Mouse (Mus musculus): ENCODE data around the gene Cacna2d3. TPM values are rescaled to one million over a fixed set of nuclear protein-coding genes. Genes with fewer than 3 reads are reported as not detected.

Cacna2d3 gene
- polyA plus RNA-seq, 1 experiment from 2014 or later: 38.5 TPM

GRCm38 (mm10) chr14:29080630-29081029, 641.0 kb downstream of the Cacna2d3 start:
- no peak for ATAC-seq (ENCODE audit: low FRiP score, low TSS enrichment)
- H3K9me3 ChIP-seq (ENCODE audit: control insufficient read depth, low read length): no peaks in the 10 kb centered on the region
- WGBS: 85% methylated on average over 4 of the region's 4 CpGs
- H3K27ac ChIP-seq (replicated peaks; ENCODE audit: low read depth, low read length): no peak overlapping the region
- H3K36me3 ChIP-seq (ENCODE audit: control insufficient read depth, insufficient read depth, low read length): no peaks in the 10 kb centered on the region
- no peak overlapping the region for H3K4me2 ChIP-seq (ENCODE audit: low read length)
- no peak overlapping the region for H3K9ac ChIP-seq (replicated peaks; ENCODE audit: low read length)
- no peak for DNase-seq
- no peak overlapping the region for H3K4me3 ChIP-seq (replicated peaks; ENCODE audit: low read depth, low read length)
- no peaks in the 10 kb centered on the region for H3K27me3 ChIP-seq (ENCODE audit: control insufficient read depth, insufficient read depth, low read length)
- no peaks in the 10 kb centered on the region for H3K4me1 ChIP-seq (ENCODE audit: control insufficient read depth, insufficient read depth, low read length)

- H3K36me3 ChIP-seq (ENCODE audit: control insufficient read depth, insufficient read depth, low read length): no peaks in the 10 kb centered on the region
- H3K9me3 ChIP-seq (ENCODE audit: control insufficient read depth, low read length): no peaks in the 10 kb centered on the region
- no peaks in the 10 kb centered on the region for H3K4me1 ChIP-seq (ENCODE audit: control insufficient read depth, insufficient read depth, low read length)
- ATAC-seq (ENCODE audit: low FRiP score, low TSS enrichment) (no peak), DNase-seq (no peak)
- 84% methylated on average over 4 of the region's 4 CpGs for WGBS
- H3K4me3 ChIP-seq (replicated peaks; ENCODE audit: low read depth, low read length): no peak overlapping the region
- no peaks in the 10 kb centered on the region for H3K27me3 ChIP-seq (ENCODE audit: control insufficient read depth, insufficient read depth, low read length)
- H3K27ac ChIP-seq (replicated peaks; ENCODE audit: low read depth, low read length): no peak overlapping the region
- no peak overlapping the region for H3K9ac ChIP-seq (replicated peaks; ENCODE audit: low read length)
- H3K4me2 ChIP-seq (ENCODE audit: low read length): no peak overlapping the region
Observed at GRCm38 (mm10) chr14:29080228-29080627, 641.4 kb downstream of the Cacna2d3 start.

- WGBS: 71% methylated on average over 3 of the region's 3 CpGs
- no peaks in the 10 kb centered on the region for H3K9me3 ChIP-seq (ENCODE audit: control insufficient read depth, low read length)
- no peak for ATAC-seq (ENCODE audit: low FRiP score, low TSS enrichment)
Observed at GRCm38 (mm10) chr14:29077418-29077817, 644.2 kb downstream of the Cacna2d3 start.

GRCm38 (mm10) chr14:29073747-29074146, 647.9 kb downstream of the Cacna2d3 start:
- no peaks in the 10 kb centered on the region for H3K27me3 ChIP-seq (ENCODE audit: control insufficient read depth, insufficient read depth, low read length)
- WGBS: 79% methylated on average over 4 of the region's 4 CpGs
- no peaks in the 10 kb centered on the region for H3K36me3 ChIP-seq (ENCODE audit: control insufficient read depth, insufficient read depth, low read length)
- no peaks in the 10 kb centered on the region for H3K4me1 ChIP-seq (ENCODE audit: control insufficient read depth, insufficient read depth, low read length)
- no peak overlapping the region for H3K4me3 ChIP-seq (replicated peaks; ENCODE audit: low read depth, low read length)
- ATAC-seq (ENCODE audit: low FRiP score, low TSS enrichment) (no peak), DNase-seq (peak; percentile 56)
- H3K9ac ChIP-seq (replicated peaks; ENCODE audit: low read length): no peak overlapping the region
- H3K27ac ChIP-seq (replicated peaks; ENCODE audit: low read depth, low read length): no peak overlapping the region
- H3K4me2 ChIP-seq (ENCODE audit: low read length): no peak overlapping the region
- H3K9me3 ChIP-seq (ENCODE audit: control insufficient read depth, low read length): no peaks in the 10 kb centered on the region

More at GRCm38 (mm10) chr14:29077418-29077817, 644.2 kb downstream of the Cacna2d3 start:
- H3K4me3 ChIP-seq (replicated peaks; ENCODE audit: low read depth, low read length): no peak overlapping the region
- H3K27me3 ChIP-seq (ENCODE audit: control insufficient read depth, insufficient read depth, low read length): no peaks in the 10 kb centered on the region
- no peaks in the 10 kb centered on the region for H3K4me1 ChIP-seq (ENCODE audit: control insufficient read depth, insufficient read depth, low read length)
- no peaks in the 10 kb centered on the region for H3K36me3 ChIP-seq (ENCODE audit: control insufficient read depth, insufficient read depth, low read length)
- no peak overlapping the region for H3K4me2 ChIP-seq (ENCODE audit: low read length)
- no peak overlapping the region for H3K27ac ChIP-seq (replicated peaks; ENCODE audit: low read depth, low read length)
- H3K9ac ChIP-seq (replicated peaks; ENCODE audit: low read length): no peak overlapping the region
- no peak for DNase-seq

- no peak overlapping the region for H3K27ac ChIP-seq (replicated peaks; ENCODE audit: low read depth, low read length)
- no peaks in the 10 kb centered on the region for H3K9me3 ChIP-seq (ENCODE audit: control insufficient read depth, low read length)
- no peak overlapping the region for H3K4me2 ChIP-seq (ENCODE audit: low read length)
- no peak overlapping the region for H3K4me3 ChIP-seq (replicated peaks; ENCODE audit: low read depth, low read length)
- H3K4me1 ChIP-seq (ENCODE audit: control insufficient read depth, insufficient read depth, low read length): no peaks in the 10 kb centered on the region
- H3K36me3 ChIP-seq (ENCODE audit: control insufficient read depth, insufficient read depth, low read length): no peaks in the 10 kb centered on the region
- H3K9ac ChIP-seq (replicated peaks; ENCODE audit: low read length): no peak overlapping the region
- ATAC-seq (ENCODE audit: low FRiP score, low TSS enrichment) (no peak), DNase-seq (no peak)
- 95% methylated on average over 2 of the region's 2 CpGs for WGBS
- no peaks in the 10 kb centered on the region for H3K27me3 ChIP-seq (ENCODE audit: control insufficient read depth, insufficient read depth, low read length)
Observed at GRCm38 (mm10) chr14:29062676-29063075, 659.0 kb downstream of the Cacna2d3 start.

GRCm38 (mm10) chr14:29061491-29061890, 660.2 kb downstream of the Cacna2d3 start:
- no peak overlapping the region for H3K4me2 ChIP-seq (ENCODE audit: low read length)
- no peaks in the 10 kb centered on the region for H3K4me1 ChIP-seq (ENCODE audit: control insufficient read depth, insufficient read depth, low read length)
- no peak overlapping the region for H3K4me3 ChIP-seq (replicated peaks; ENCODE audit: low read depth, low read length)
- ATAC-seq (ENCODE audit: low FRiP score, low TSS enrichment) (no peak), DNase-seq (no peak)
- H3K36me3 ChIP-seq (ENCODE audit: control insufficient read depth, insufficient read depth, low read length): no peaks in the 10 kb centered on the region
- H3K9ac ChIP-seq (replicated peaks; ENCODE audit: low read length): no peak overlapping the region
- 90% methylated on average over 1 of the region's 1 CpGs for WGBS
- no peaks in the 10 kb centered on the region for H3K27me3 ChIP-seq (ENCODE audit: control insufficient read depth, insufficient read depth, low read length)
- no peaks in the 10 kb centered on the region for H3K9me3 ChIP-seq (ENCODE audit: control insufficient read depth, low read length)
- H3K27ac ChIP-seq (replicated peaks; ENCODE audit: low read depth, low read length): no peak overlapping the region

GRCm38 (mm10) chr14:29060679-29061078, 661.0 kb downstream of the Cacna2d3 start:
- ATAC-seq (ENCODE audit: low FRiP score, low TSS enrichment) (no peak), DNase-seq (no peak)
- Histone ChIP-seq H3K27ac (replicated peaks; ENCODE audit: low read depth, low read length) (no peak overlapping the region), H3K4me1 (ENCODE audit: control insufficient read depth, insufficient read depth, low read length) (no peaks in the 10 kb centered on the region), H3K4me2 (ENCODE audit: low read length) (no peak overlapping the region), H3K36me3 (ENCODE audit: control insufficient read depth, insufficient read depth, low read length) (no peaks in the 10 kb centered on the region), H3K9ac (replicated peaks; ENCODE audit: low read length) (no peak overlapping the region), H3K9me3 (ENCODE audit: control insufficient read depth, low read length) (no peaks in the 10 kb centered on the region), H3K4me3 (replicated peaks; ENCODE audit: low read depth, low read length) (no peak overlapping the region), H3K27me3 (ENCODE audit: control insufficient read depth, insufficient read depth, low read length) (no peaks in the 10 kb centered on the region)

- H3K9me3 ChIP-seq (ENCODE audit: control insufficient read depth, low read length): no peaks in the 10 kb centered on the region
- DNase-seq: peak; percentile 11
Observed at GRCm38 (mm10) chr14:29051951-29052835, 669.5 kb downstream of the Cacna2d3 start.

GRCm38 (mm10) chr14:29042355-29042754, 679.3 kb downstream of the Cacna2d3 start:
- Histone ChIP-seq H3K9me3 (ENCODE audit: control insufficient read depth, low read length) (no peaks in the 10 kb centered on the region), H3K9ac (replicated peaks; ENCODE audit: low read length) (no peak overlapping the region), H3K27ac (replicated peaks; ENCODE audit: low read depth, low read length) (no peak overlapping the region), H3K4me1 (ENCODE audit: control insufficient read depth, insufficient read depth, low read length) (no peaks in the 10 kb centered on the region), H3K4me3 (replicated peaks; ENCODE audit: low read depth, low read length) (no peak overlapping the region), H3K27me3 (ENCODE audit: control insufficient read depth, insufficient read depth, low read length) (no peaks in the 10 kb centered on the region), H3K4me2 (ENCODE audit: low read length) (no peak overlapping the region), H3K36me3 (ENCODE audit: control insufficient read depth, insufficient read depth, low read length) (no peaks in the 10 kb centered on the region)
- DNase-seq (no peak), ATAC-seq (ENCODE audit: low FRiP score, low TSS enrichment) (no peak)
- 71% methylated on average over 1 of the region's 1 CpGs for WGBS

More at GRCm38 (mm10) chr14:29051951-29052835, 669.5 kb downstream of the Cacna2d3 start:
- no peak overlapping the region for H3K9ac ChIP-seq (replicated peaks; ENCODE audit: low read length)
- H3K4me3 ChIP-seq (replicated peaks; ENCODE audit: low read depth, low read length): no peak overlapping the region
- H3K27me3 ChIP-seq (ENCODE audit: control insufficient read depth, insufficient read depth, low read length): no peaks in the 10 kb centered on the region
- no peak overlapping the region for H3K27ac ChIP-seq (replicated peaks; ENCODE audit: low read depth, low read length)
- H3K4me2 ChIP-seq (ENCODE audit: low read length): no peak overlapping the region
- ATAC-seq (ENCODE audit: low FRiP score, low TSS enrichment): no peak
- no peaks in the 10 kb centered on the region for H3K4me1 ChIP-seq (ENCODE audit: control insufficient read depth, insufficient read depth, low read length)
- 76% methylated on average over 16 of the region's 16 CpGs for WGBS
- no peaks in the 10 kb centered on the region for H3K36me3 ChIP-seq (ENCODE audit: control insufficient read depth, insufficient read depth, low read length)

Measured in midbrain, embryonic 14.5 days (tissue).